Mouse (Mus musculus) heart, embryonic 15.5 days (tissue): ENCODE results near the gene Sys1. TPM values are rescaled to one million over a fixed set of nuclear protein-coding genes. Genes with fewer than 3 reads are reported as not detected.

Source experiments
- ATAC-seq: fragments of 200-750 bp; cut with Nextera tagmentation; replicated peaks from 2 replicates; pipeline ENCODE4 v1.8.0; 2017; ENCODE audit warnings: low read depth, moderate TSS enrichment; ENCODE audit not compliant: insufficient number of reproducible peaks, insufficient read depth, low FRiP score
- H3K27ac ChIP-seq: fragments of 300-500 bp; sonication (generic); 2 replicates; pipeline ENCODE4 v1.5.1; 2015; ENCODE audit warnings: mild to moderate bottlenecking, inconsistent platforms
- H3K27me3 ChIP-seq: fragments of 300-500 bp; sonication (generic); 2 replicates; pipeline ENCODE4 v1.6.1; 2015; ENCODE audit warnings: inconsistent platforms
- H3K36me3 ChIP-seq: fragments of 300-500 bp; sonication (generic); 2 replicates; pipeline ENCODE4 v1.6.1; 2015; ENCODE audit warnings: mild to moderate bottlenecking, inconsistent platforms
- H3K4me1 ChIP-seq: fragments of 300-500 bp; sonication (generic); replicated peaks from 2 replicates; pipeline ENCODE4 v1.6.1; 2015; ENCODE audit warnings: inconsistent platforms
- H3K4me2 ChIP-seq: fragments of 300-500 bp; sonication (generic); 2 replicates; pipeline ENCODE4 v1.6.1; 2015; ENCODE audit warnings: inconsistent platforms, mild to moderate bottlenecking, moderate library complexity
- H3K4me3 ChIP-seq: fragments of 300-500 bp; sonication (generic); 2 replicates; pipeline ENCODE4 v1.5.1; 2015; ENCODE audit warnings: mild to moderate bottlenecking, inconsistent platforms
- H3K9ac ChIP-seq: fragments of 300-500 bp; sonication (generic); 2 replicates; pipeline ENCODE4 v1.6.1; 2015; ENCODE audit warnings: mild to moderate bottlenecking, inconsistent platforms
- H3K9me3 ChIP-seq: fragments of 300-500 bp; sonication (generic); replicated peaks from 2 replicates; pipeline ENCODE4 v1.6.1; 2016; ENCODE audit warnings: inconsistent platforms
- WGBS: fragments of 180-500 bp; shearing (Covaris S2); methylation state at CpG from one replicate; pipeline ENCODE4 v1.1.7; 2015; ENCODE audit warnings: mixed read lengths; 5-methylcytosine and 5-hydroxymethylcytosine counted together
- polyA plus RNA-seq: library from polyadenylated mRNA; unstranded; fragments of >200 nt; fragmentation: Nextera tagmentation; extraction: Ambion mirVana; gene quantifications from 2 replicates; pipeline ENCODE4 v1.2.1, GENCODE M21; 2015

Sys1 gene
- polyA plus RNA-seq = 32.0 and 40.4 TPM in 2 replicates

GRCm38 (mm10) chr2:164456864-164457300 is at the start of gene Sys1:
Gene Sys1 (plus strand): TSS chr2:164456964.
- Histone ChIP-seq H3K4me2 (peak within 1 kb of the TSS; percentile 31), H3K36me3 (no peaks in the 10 kb centered on the region), H3K9ac (peak within 1 kb of the TSS; percentile 15; the same call in 1 of the 2 replicates), H3K4me3 (peak within 1 kb of the TSS; percentile 19), H3K4me1 (peaks cover 51% of the 10 kb centered on the region), H3K27ac (peak within 1 kb of the TSS; percentile 67; the same call in 1 of the 2 replicates), H3K9me3 (no peaks in the 10 kb centered on the region), H3K27me3 (no peaks in the 10 kb centered on the region; the same call in 1 of the 2 replicates)
- no peak for ATAC-seq
- 5% methylated on average over 7 of the region's 7 CpGs for WGBS

GRCm38 (mm10) chr2:164407708-164408107 is 49.1 kb upstream of the Sys1 start:
- peaks cover 89% of the 10 kb centered on the region for H3K27me3 ChIP-seq

GRCm38 (mm10) chr2:164414167-164414566 is 42.6 kb upstream of the Sys1 start:
- no peak for ATAC-seq
- H3K9me3 ChIP-seq = no peaks in the 10 kb centered on the region
- H3K4me2 ChIP-seq = peak overlapping the region; percentile 52
- peak overlapping the region; percentile 23; the same call in 1 of the 2 replicates for H3K4me3 ChIP-seq
- H3K9ac ChIP-seq = no peak overlapping the region
- peaks cover 52% of the 10 kb centered on the region for H3K27me3 ChIP-seq
- 20% methylated on average over 28 of the region's 28 CpGs for WGBS
- H3K27ac ChIP-seq = no peak overlapping the region
- no peaks in the 10 kb centered on the region for H3K36me3 ChIP-seq
- H3K4me1 ChIP-seq = peaks cover 7% of the 10 kb centered on the region; the same call in 1 of the 2 replicates

More at GRCm38 (mm10) chr2:164407708-164408107, 49.1 kb upstream of the Sys1 start:
- Histone ChIP-seq H3K4me1 (peaks cover 29% of the 10 kb centered on the region), H3K4me3 (peak overlapping the region; percentile 5; the same call in 1 of the 2 replicates), H3K36me3 (no peaks in the 10 kb centered on the region), H3K27ac (no peak overlapping the region), H3K9ac (no peak overlapping the region), H3K4me2 (peak overlapping the region; percentile 42), H3K9me3 (no peaks in the 10 kb centered on the region)
- ATAC-seq = no peak
- under 1% methylated on average over 22 of the region's 22 CpGs for WGBS

GRCm38 (mm10) chr2:164414581-164414980 is 42.2 kb upstream of the Sys1 start:
- no peak overlapping the region for H3K9ac ChIP-seq
- H3K9me3 ChIP-seq = no peaks in the 10 kb centered on the region
- no peaks in the 10 kb centered on the region for H3K36me3 ChIP-seq
- peak overlapping the region; percentile 52 for H3K4me2 ChIP-seq
- 53% methylated on average over 10 of the region's 10 CpGs for WGBS
- H3K4me3 ChIP-seq = peak overlapping the region; percentile 23; the same call in 1 of the 2 replicates
- H3K4me1 ChIP-seq = peaks cover 7% of the 10 kb centered on the region; the same call in 1 of the 2 replicates
- H3K27me3 ChIP-seq = peaks cover 48% of the 10 kb centered on the region
- H3K27ac ChIP-seq = no peak overlapping the region
- ATAC-seq = no peak

- Histone ChIP-seq H3K9me3 (no peaks in the 10 kb centered on the region), H3K4me2 (no peak overlapping the region), H3K4me1 (peaks cover 7% of the 10 kb centered on the region; the same call in 1 of the 2 replicates), H3K27me3 (peaks cover 30% of the 10 kb centered on the region), H3K36me3 (no peaks in the 10 kb centered on the region), H3K9ac (no peak overlapping the region), H3K4me3 (no peak overlapping the region), H3K27ac (no peak overlapping the region)
- no peak for ATAC-seq
- 0% methylated on average over 2 of the region's 2 CpGs for WGBS
Measured at GRCm38 (mm10) chr2:164417198-164417597, 39.6 kb upstream of the Sys1 start.

- ATAC-seq = no peak
- WGBS = 39% methylated on average over 3 of the region's 3 CpGs
- peaks cover 26% of the 10 kb centered on the region for H3K27me3 ChIP-seq
- peaks cover 7% of the 10 kb centered on the region; the same call in 1 of the 2 replicates for H3K4me1 ChIP-seq
- H3K9ac ChIP-seq = no peak overlapping the region
- no peaks in the 10 kb centered on the region for H3K9me3 ChIP-seq
- no peaks in the 10 kb centered on the region for H3K36me3 ChIP-seq
- no peak overlapping the region for H3K27ac ChIP-seq
- no peak overlapping the region for H3K4me2 ChIP-seq
- no peak overlapping the region for H3K4me3 ChIP-seq
Measured at GRCm38 (mm10) chr2:164418308-164418875, 38.4 kb upstream of the Sys1 start.

- 15% methylated on average over 3 of the region's 3 CpGs for WGBS
- no peak overlapping the region for H3K27ac ChIP-seq
- peaks cover 16% of the 10 kb centered on the region for H3K27me3 ChIP-seq
- H3K9me3 ChIP-seq = no peaks in the 10 kb centered on the region
- peaks cover 8% of the 10 kb centered on the region for H3K36me3 ChIP-seq
- H3K4me2 ChIP-seq = no peak overlapping the region
- no peaks in the 10 kb centered on the region; the same call in 1 of the 2 replicates for H3K4me1 ChIP-seq
- H3K9ac ChIP-seq = no peak overlapping the region
- H3K4me3 ChIP-seq = no peak overlapping the region
- ATAC-seq = no peak
Measured at GRCm38 (mm10) chr2:164419489-164419888, 37.3 kb upstream of the Sys1 start.

GRCm38 (mm10) chr2:164421306-164421705 is 35.5 kb upstream of the Sys1 start:
- Histone ChIP-seq H3K27ac (no peak overlapping the region), H3K9me3 (no peaks in the 10 kb centered on the region), H3K9ac (no peak overlapping the region), H3K4me1 (no peaks in the 10 kb centered on the region), H3K36me3 (peaks cover 10% of the 10 kb centered on the region), H3K4me2 (no peak overlapping the region), H3K4me3 (no peak overlapping the region), H3K27me3 (peaks cover 8% of the 10 kb centered on the region; the same call in 1 of the 2 replicates)
- WGBS = 83% methylated on average over 7 of the region's 7 CpGs
- ATAC-seq = no peak

- peaks cover 10% of the 10 kb centered on the region for H3K36me3 ChIP-seq
- no peak overlapping the region for H3K4me3 ChIP-seq
- no peak for ATAC-seq
- no peaks in the 10 kb centered on the region for H3K4me1 ChIP-seq
- no peaks in the 10 kb centered on the region for H3K9me3 ChIP-seq
- H3K9ac ChIP-seq = no peak overlapping the region
- no peak overlapping the region for H3K4me2 ChIP-seq
- H3K27me3 ChIP-seq = peaks cover 8% of the 10 kb centered on the region; the same call in 1 of the 2 replicates
- WGBS = 79% methylated on average over 8 of the region's 8 CpGs
- H3K27ac ChIP-seq = no peak overlapping the region; the same call in 1 of the 2 replicates
Measured at GRCm38 (mm10) chr2:164421979-164422378, 34.8 kb upstream of the Sys1 start.

GRCm38 (mm10) chr2:164422675-164423393 is 33.9 kb upstream of the Sys1 start:
- WGBS = 77% methylated on average over 15 of the region's 15 CpGs
- peaks cover 10% of the 10 kb centered on the region for H3K36me3 ChIP-seq
- H3K9me3 ChIP-seq = no peaks in the 10 kb centered on the region
- no peak overlapping the region for H3K9ac ChIP-seq
- H3K4me3 ChIP-seq = no peak overlapping the region
- H3K27me3 ChIP-seq = peaks cover 6% of the 10 kb centered on the region; the same call in 1 of the 2 replicates
- no peak overlapping the region for H3K4me2 ChIP-seq
- H3K27ac ChIP-seq = no peak overlapping the region
- no peaks in the 10 kb centered on the region for H3K4me1 ChIP-seq
- no peak for ATAC-seq

- Histone ChIP-seq H3K27me3 (peaks cover 5% of the 10 kb centered on the region; the same call in 1 of the 2 replicates), H3K9ac (no peak overlapping the region), H3K4me3 (no peak overlapping the region), H3K4me2 (no peak overlapping the region), H3K9me3 (no peaks in the 10 kb centered on the region), H3K4me1 (no peaks in the 10 kb centered on the region), H3K36me3 (peaks cover 10% of the 10 kb centered on the region), H3K27ac (no peak overlapping the region)
- ATAC-seq = no peak
- 88% methylated on average over 11 of the region's 11 CpGs for WGBS
Measured at GRCm38 (mm10) chr2:164423464-164423863, 33.3 kb upstream of the Sys1 start.
